Mouse (Mus musculus) central nervous system, embryonic 18 days (tissue): ENCODE data around the gene Cdk5. TPM values are rescaled to one million over a fixed set of nuclear protein-coding genes. Genes with fewer than 3 reads are reported as not detected.

Experiments used
- polyA plus RNA-seq: library from polyadenylated mRNA; depleted of rRNA; stranded (reverse); fragments of >200 nt; gene quantifications from 2 replicates; pipeline ENCODE4 v1.2.3, GENCODE M21; 2012; rRNA removed

Gene Cdk5
- 207 and 219 TPM in 2 replicates for polyA plus RNA-seq

GRCm38 (mm10) chr5:24423129-24424003, at the start of gene Cdk5, which contains the start of gene Slc4a2:
Cdk5 (minus strand) TSS chr5:24423530.
Slc4a2 (plus strand) TSS chr5:24423837.

GRCm38 (mm10) chr5:24452030-24452690, 28.8 kb upstream of the Cdk5 start, which contains the start of gene Agap3:
Agap3 (plus strand) TSS chr5:24452177.

GRCm38 (mm10) chr5:24447624-24448298, 24.4 kb upstream of the Cdk5 start, which contains the start of gene Tmub1:
Tmub1 (minus strand) TSS chr5:24447854.

GRCm38 (mm10) chr5:24444746-24445427, 21.6 kb upstream of the Cdk5 start, which contains the start of gene Fastk:
Fastk (minus strand) TSS chr5:24445287.

GRCm38 (mm10) chr5:24413042-24413693, 10.2 kb downstream of the Cdk5 start, which contains the start of gene Asic3:
Asic3 (plus strand) TSS chr5:24413392.

GRCm38 (mm10) chr5:24393392-24393997, 29.8 kb downstream of the Cdk5 start, which contains the start of gene Abcb8:
Abcb8 (plus strand) TSS chr5:24393663.

GRCm38 (mm10) chr5:24391864-24392263, 31.5 kb downstream of the Cdk5 start, which contains the start of gene Atg9b:
Atg9b (minus strand) TSS chr5:24392143.

Other genes with a start within 250 kb of the Cdk5 start
- 33.9 and 38.3 TPM in 2 replicates for gene Kcnh2, start 71.9 kb downstream of the Cdk5 start, polyA plus RNA-seq
- 8.1 and 8.6 TPM in 2 replicates for gene Nos3, start 58.7 kb downstream of the Cdk5 start, polyA plus RNA-seq
- 6.8 and 10.2 TPM in 2 replicates for gene Atg9b, start 31.4 kb downstream of the Cdk5 start, polyA plus RNA-seq
- 47.3 and 50.7 TPM in 2 replicates for gene Abcb8, start 29.9 kb downstream of the Cdk5 start, polyA plus RNA-seq
- 0.36 and 3.7 TPM in 2 replicates for gene Asic3, start 10.1 kb downstream of the Cdk5 start, polyA plus RNA-seq
- 27.1 and 29.2 TPM in 2 replicates for gene Slc4a2, start 307 bp upstream of the Cdk5 start, polyA plus RNA-seq
- gene Fastk, start 21.8 kb upstream of the Cdk5 start, polyA plus RNA-seq: 150 and 160 TPM in 2 replicates
- gene Tmub1, start 24.3 kb upstream of the Cdk5 start, polyA plus RNA-seq: 56.9 and 61.0 TPM in 2 replicates
- 168 and 197 TPM in 2 replicates for gene Agap3, start 28.6 kb upstream of the Cdk5 start, polyA plus RNA-seq
- gene Gbx1, start 103.7 kb upstream of the Cdk5 start, polyA plus RNA-seq: 0.96 and 2.0 TPM in 2 replicates
- 0.16 and 0.27 TPM in 2 replicates for gene Asb10, start 117.4 kb upstream of the Cdk5 start, polyA plus RNA-seq
- gene 4931409K22Rik, start 133.3 kb upstream of the Cdk5 start, polyA plus RNA-seq: 0.21 and 0.35 TPM in 2 replicates
- gene Abcf2, start 153.9 kb upstream of the Cdk5 start, polyA plus RNA-seq: 62.6 and 63.3 TPM in 2 replicates
- gene Chpf2, start 163.2 kb upstream of the Cdk5 start, polyA plus RNA-seq: 21.5 and 22.6 TPM in 2 replicates
- gene Smarcd3, start 200.9 kb upstream of the Cdk5 start, polyA plus RNA-seq: 235 and 240 TPM in 2 replicates